Mouse (Mus musculus) intestine, embryonic 16.5 days (tissue): ENCODE measurements around the gene Psmc3. TPM values are rescaled to one million over a fixed set of nuclear protein-coding genes. Genes with fewer than 3 reads are reported as not detected.

Experiments used
- ATAC-seq: fragments of 200-750 bp; cut with Nextera tagmentation; 2 replicates; pipeline ENCODE4 v1.8.0; 2017; ENCODE audit warnings: moderate TSS enrichment, moderate library complexity
- H3K27ac ChIP-seq: fragments of 300-500 bp; sonication (generic); 2 replicates; pipeline ENCODE4 v1.5.1; 2014; ENCODE audit warnings: mild to moderate bottlenecking, low read length
- H3K27me3 ChIP-seq: fragments of 300-500 bp; sonication (generic); replicated peaks from 2 replicates; pipeline ENCODE4 v1.6.1; 2014; ENCODE audit warnings: low read length, control low read depth, mixed read lengths; ENCODE audit not compliant: control insufficient read depth, insufficient read depth
- H3K36me3 ChIP-seq: fragments of 300-500 bp; sonication (generic); 2 replicates; pipeline ENCODE4 v1.6.1; 2014; ENCODE audit warnings: low read length, control low read depth; ENCODE audit not compliant: control insufficient read depth, insufficient read depth
- H3K4me1 ChIP-seq: fragments of 300-500 bp; sonication (generic); 2 replicates; pipeline ENCODE4 v1.6.1; 2014; ENCODE audit warnings: low read length, control low read depth, mixed read lengths; ENCODE audit not compliant: control insufficient read depth, insufficient read depth
- H3K4me2 ChIP-seq: fragments of 300-500 bp; sonication (generic); 2 replicates; pipeline ENCODE4 v1.6.1; 2014; ENCODE audit warnings: low read depth, low read length, control low read depth
- H3K4me3 ChIP-seq: fragments of 300-500 bp; sonication (generic); 2 replicates; pipeline ENCODE4 v1.5.1; 2014; ENCODE audit warnings: mild to moderate bottlenecking, low read length
- H3K9ac ChIP-seq: fragments of 300-500 bp; sonication (generic); 2 replicates; pipeline ENCODE4 v1.6.1; 2014; ENCODE audit warnings: low read depth, low read length
- H3K9me3 ChIP-seq: fragments of 300-500 bp; sonication (generic); 2 replicates; pipeline ENCODE4 v1.6.1; 2016; ENCODE audit warnings: low read length, control low read depth; ENCODE audit not compliant: control insufficient read depth
- WGBS: fragments of 180-500 bp; shearing (Covaris S2); extraction: QIAGEN DNeasy Blood & Tissue Kit; methylation state at CpG from one replicate; pipeline ENCODE4 v1.1.7; 2014; 5-methylcytosine and 5-hydroxymethylcytosine counted together
- polyA plus RNA-seq: library from polyadenylated mRNA; unstranded; fragments of >200 nt; fragmentation: Nextera tagmentation; extraction: Ambion mirVana; gene quantifications from 2 replicates; pipeline ENCODE4 v1.2.1, GENCODE M21; 2015

The Psmc3 gene
- polyA plus RNA-seq, 1 experiment from 2014 or later, result 252 TPM

- Histone ChIP-seq H3K36me3 (no peaks in the 10 kb centered on the region), H3K4me3 (no peak overlapping the region), H3K27ac (no peak overlapping the region), H3K4me1 (no peaks in the 10 kb centered on the region), H3K4me2 (no peak overlapping the region), H3K27me3 (no peaks in the 10 kb centered on the region), H3K9me3 (no peaks in the 10 kb centered on the region), H3K9ac (no peak overlapping the region)
- ATAC-seq, result no peak
- WGBS, result 97% methylated on average over 1 of the region's 1 CpGs
These were observed 28.7 kb upstream of the Psmc3 start for GRCm38 (mm10) chr2:91025081-91025516.

GRCm38 (mm10) chr2:91026491-91026890 lies 27.3 kb upstream of the Psmc3 start:
- Histone ChIP-seq H3K36me3 (no peaks in the 10 kb centered on the region), H3K9ac (no peak overlapping the region), H3K4me1 (no peaks in the 10 kb centered on the region), H3K9me3 (no peaks in the 10 kb centered on the region), H3K4me2 (no peak overlapping the region), H3K27me3 (no peaks in the 10 kb centered on the region), H3K4me3 (no peak overlapping the region), H3K27ac (no peak overlapping the region)
- WGBS, result 82% methylated on average over 1 of the region's 1 CpGs
- no peak for ATAC-seq

DNA sequence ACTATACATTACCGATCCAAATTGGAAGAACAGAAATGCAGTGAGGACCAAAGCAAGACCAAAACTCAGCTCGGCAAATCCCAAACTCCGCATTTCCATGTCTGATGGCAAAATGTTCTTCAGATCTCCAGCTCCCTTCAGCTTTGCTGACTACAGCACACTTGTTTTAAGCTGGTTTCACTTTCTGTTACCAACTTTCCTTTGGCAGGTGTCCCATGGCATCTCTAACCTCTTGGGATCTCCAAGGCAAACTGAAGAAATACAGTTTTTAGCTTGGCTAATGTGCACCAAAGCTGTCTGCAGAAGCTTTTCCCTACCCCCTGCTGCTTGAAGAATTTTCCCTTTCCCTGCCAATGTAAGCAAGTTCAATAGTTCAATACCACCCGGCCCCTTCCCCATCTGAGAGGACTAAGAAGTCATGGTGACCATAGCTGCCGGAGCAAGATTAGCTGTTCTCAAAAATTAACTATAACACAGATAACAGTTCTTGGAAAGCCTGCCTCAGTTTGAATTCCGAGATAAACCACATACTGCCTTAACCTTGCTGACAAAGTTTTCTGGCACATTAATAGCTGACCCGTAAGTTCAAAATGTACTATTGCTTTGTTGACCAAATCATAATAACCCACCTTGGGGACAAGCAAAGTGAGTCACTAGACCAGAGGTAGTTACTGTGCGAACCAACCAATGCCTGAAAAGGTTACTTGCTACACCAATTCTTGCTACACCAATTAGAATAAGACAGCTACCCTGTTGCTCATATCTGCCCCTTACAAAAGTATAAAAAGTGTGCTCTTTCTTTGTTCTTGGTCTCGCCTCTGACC lies 26.2 kb upstream of the Psmc3 start:
- H3K9me3 ChIP-seq, result no peaks in the 10 kb centered on the region
- no peak overlapping the region for H3K9ac ChIP-seq
- H3K4me1 ChIP-seq, result no peaks in the 10 kb centered on the region
- H3K27ac ChIP-seq, result no peak overlapping the region
- ATAC-seq, result no peak
- 83% methylated on average over 9 of the region's 9 CpGs for WGBS
- no peaks in the 10 kb centered on the region for H3K36me3 ChIP-seq
- H3K4me2 ChIP-seq, result no peak overlapping the region
- H3K4me3 ChIP-seq, result no peak overlapping the region
- H3K27me3 ChIP-seq, result no peaks in the 10 kb centered on the region

GRCm38 (mm10) chr2:91031216-91031615 lies 22.6 kb upstream of the Psmc3 start:
- H3K27ac ChIP-seq, result no peak overlapping the region
- H3K27me3 ChIP-seq, result no peaks in the 10 kb centered on the region
- no peaks in the 10 kb centered on the region for H3K36me3 ChIP-seq
- H3K9me3 ChIP-seq, result no peaks in the 10 kb centered on the region
- H3K9ac ChIP-seq, result no peak overlapping the region
- H3K4me1 ChIP-seq, result no peaks in the 10 kb centered on the region
- no peak overlapping the region for H3K4me3 ChIP-seq
- no peak overlapping the region for H3K4me2 ChIP-seq
- WGBS, result 80% methylated on average over 4 of the region's 4 CpGs
- ATAC-seq, result no peak

DNA sequence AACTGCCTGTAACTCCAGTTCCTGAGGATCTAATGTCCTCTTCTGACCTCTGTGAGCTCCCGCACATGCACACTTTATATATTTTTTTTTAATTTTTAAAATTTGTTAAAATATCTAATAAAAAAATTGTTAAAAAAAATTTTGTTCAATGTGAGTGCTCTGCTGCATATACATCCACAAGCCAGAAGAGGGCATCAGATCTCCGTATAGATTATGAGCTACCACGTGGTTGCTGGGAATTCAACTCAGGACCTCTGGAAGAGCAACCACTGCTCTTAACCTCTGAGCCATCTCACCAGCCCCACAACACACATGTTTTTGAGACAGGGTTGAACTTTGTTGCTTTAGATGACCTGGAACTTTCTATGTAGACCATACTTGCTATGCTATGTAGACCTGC lies 20.8 kb upstream of the Psmc3 start:
- Histone ChIP-seq H3K9ac (no peak overlapping the region), H3K4me1 (no peaks in the 10 kb centered on the region), H3K9me3 (no peaks in the 10 kb centered on the region), H3K4me3 (no peak overlapping the region), H3K36me3 (no peaks in the 10 kb centered on the region), H3K27ac (no peak overlapping the region), H3K27me3 (no peaks in the 10 kb centered on the region), H3K4me2 (no peak overlapping the region)
- WGBS, result 25% methylated on average over 3 of the region's 3 CpGs
- ATAC-seq, result no peak

- WGBS, result 50% methylated on average over 9 of the region's 9 CpGs
- Histone ChIP-seq H3K9ac (no peak within 1 kb of the TSS; the same call in 1 of the 2 replicates), H3K4me1 (no peaks in the 10 kb centered on the region), H3K27me3 (no peaks in the 10 kb centered on the region), H3K4me2 (no peak within 1 kb of the TSS), H3K9me3 (no peaks in the 10 kb centered on the region), H3K27ac (no peak within 1 kb of the TSS), H3K36me3 (no peaks in the 10 kb centered on the region), H3K4me3 (no peak within 1 kb of the TSS)
- peak; percentile 59 for ATAC-seq
These were observed 18.4 kb upstream of the Psmc3 start, which contains the start of gene Rapsn for GRCm38 (mm10) chr2:91035385-91035784. TSS of gene Rapsn (plus strand) at chr2:91035620.

- H3K4me2 ChIP-seq, result no peak overlapping the region
- H3K27me3 ChIP-seq, result no peaks in the 10 kb centered on the region
- H3K4me1 ChIP-seq, result no peaks in the 10 kb centered on the region
- no peak overlapping the region for H3K4me3 ChIP-seq
- H3K9ac ChIP-seq, result no peak overlapping the region
- 80% methylated on average over 8 of the region's 8 CpGs for WGBS
- no peaks in the 10 kb centered on the region for H3K9me3 ChIP-seq
- no peaks in the 10 kb centered on the region for H3K36me3 ChIP-seq
- H3K27ac ChIP-seq, result no peak overlapping the region
- ATAC-seq, result no peak
These were observed 12.0 kb upstream of the Psmc3 start for GRCm38 (mm10) chr2:91041786-91042185.

DNA sequence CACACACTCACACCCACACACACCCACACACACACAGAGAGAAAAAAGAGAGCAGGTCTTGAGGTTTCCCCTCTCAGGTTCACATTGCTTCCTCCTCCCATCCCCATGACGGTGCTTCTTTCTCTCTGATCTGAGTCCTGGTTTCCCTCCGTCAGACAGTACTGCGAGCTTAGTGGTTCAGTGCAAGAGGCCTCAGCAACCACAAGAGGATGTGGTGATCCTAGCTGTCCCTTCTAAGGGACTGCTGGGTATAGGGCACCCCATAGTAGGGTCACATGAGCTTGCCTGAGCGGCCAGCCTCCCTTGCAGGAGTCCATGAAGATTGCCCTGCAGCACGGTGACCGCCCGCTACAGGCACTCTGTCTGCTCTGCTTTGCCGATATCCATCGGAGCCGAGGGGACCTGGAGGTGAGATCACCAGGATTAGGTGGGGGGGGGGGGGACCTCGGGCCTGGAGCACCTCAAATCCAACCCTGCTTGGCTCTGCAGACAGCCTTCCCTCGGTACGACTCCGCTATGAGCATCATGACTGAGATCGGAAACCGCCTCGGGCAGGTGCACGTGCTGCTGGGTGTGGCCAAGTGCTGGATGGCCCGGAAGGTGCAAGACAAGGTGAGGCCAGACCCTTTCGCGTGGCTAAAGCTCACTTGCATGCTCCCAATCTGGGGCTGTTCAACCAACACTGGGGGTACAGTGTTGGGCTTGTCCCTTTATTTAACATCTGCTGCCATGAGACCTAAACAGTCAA lies 11.0 kb upstream of the Psmc3 start:
- no peak overlapping the region for H3K4me2 ChIP-seq
- H3K4me3 ChIP-seq, result no peak overlapping the region
- WGBS, result 63% methylated on average over 21 of the region's 21 CpGs
- H3K4me1 ChIP-seq, result no peaks in the 10 kb centered on the region
- no peak overlapping the region for H3K9ac ChIP-seq
- no peaks in the 10 kb centered on the region for H3K9me3 ChIP-seq
- H3K36me3 ChIP-seq, result no peaks in the 10 kb centered on the region
- H3K27me3 ChIP-seq, result no peaks in the 10 kb centered on the region
- ATAC-seq, result no peak
- no peak overlapping the region for H3K27ac ChIP-seq

- Histone ChIP-seq H3K9ac (no peak overlapping the region), H3K4me3 (no peak overlapping the region), H3K4me2 (no peak overlapping the region), H3K4me1 (no peaks in the 10 kb centered on the region), H3K27me3 (no peaks in the 10 kb centered on the region), H3K9me3 (no peaks in the 10 kb centered on the region), H3K27ac (no peak overlapping the region), H3K36me3 (no peaks in the 10 kb centered on the region)
- 78% methylated on average over 13 of the region's 13 CpGs for WGBS
- no peak for ATAC-seq
These were observed 9.1 kb upstream of the Psmc3 start for GRCm38 (mm10) chr2:91044727-91045126.
